Mouse (Mus musculus) retina, embryonic 14.5 days (tissue): ENCODE data around the gene Atp6v1e1.
A peak's percentile ranks its signal among the peaks of the same experiment; 100 is the strongest.
"Not testable (repeated sequence)": the region's sequence is repeated elsewhere in the genome, so short reads cannot be mapped to it uniquely, and the experiment has no call there.

Experiments
- DNase-seq: peaks from one replicate; pipeline ENCODE4 v3.0.0-alpha.2; 2015; ENCODE audit warnings: low spot score

Atp6v1e1 gene

GRCm38 (mm10) chr6:120820144-120820543, 2.4 kb downstream of the Atp6v1e1 start:
- DNase-seq: no peak

- no peak for DNase-seq
Observed at GRCm38 (mm10) chr6:120819294-120819693, 3.3 kb downstream of the Atp6v1e1 start.

DNA sequence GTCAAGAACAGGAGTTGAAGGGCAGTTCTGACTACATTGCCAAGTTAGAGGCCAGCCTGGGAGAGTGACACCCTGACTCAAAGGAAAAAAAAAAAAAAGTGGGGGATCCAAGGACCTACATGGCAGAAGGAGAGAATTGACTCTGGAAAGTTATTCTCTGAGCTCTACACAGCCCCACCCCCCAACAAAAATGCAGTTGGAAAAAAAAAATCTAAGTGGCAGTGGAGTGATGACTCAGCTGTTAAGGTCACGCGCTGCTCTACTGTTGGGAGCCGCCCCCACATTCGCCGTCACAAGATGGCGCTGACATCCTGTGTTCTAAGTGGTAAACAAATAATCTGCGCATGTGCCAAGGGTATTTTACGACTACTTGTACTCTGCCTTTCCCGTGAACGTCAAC, 10.6 kb downstream of the Atp6v1e1 start:
- DNase-seq: not testable (repeated sequence)

- DNase-seq: no peak
Observed at GRCm38 (mm10) chr6:120807738-120808081, 14.9 kb downstream of the Atp6v1e1 start.

DNA sequence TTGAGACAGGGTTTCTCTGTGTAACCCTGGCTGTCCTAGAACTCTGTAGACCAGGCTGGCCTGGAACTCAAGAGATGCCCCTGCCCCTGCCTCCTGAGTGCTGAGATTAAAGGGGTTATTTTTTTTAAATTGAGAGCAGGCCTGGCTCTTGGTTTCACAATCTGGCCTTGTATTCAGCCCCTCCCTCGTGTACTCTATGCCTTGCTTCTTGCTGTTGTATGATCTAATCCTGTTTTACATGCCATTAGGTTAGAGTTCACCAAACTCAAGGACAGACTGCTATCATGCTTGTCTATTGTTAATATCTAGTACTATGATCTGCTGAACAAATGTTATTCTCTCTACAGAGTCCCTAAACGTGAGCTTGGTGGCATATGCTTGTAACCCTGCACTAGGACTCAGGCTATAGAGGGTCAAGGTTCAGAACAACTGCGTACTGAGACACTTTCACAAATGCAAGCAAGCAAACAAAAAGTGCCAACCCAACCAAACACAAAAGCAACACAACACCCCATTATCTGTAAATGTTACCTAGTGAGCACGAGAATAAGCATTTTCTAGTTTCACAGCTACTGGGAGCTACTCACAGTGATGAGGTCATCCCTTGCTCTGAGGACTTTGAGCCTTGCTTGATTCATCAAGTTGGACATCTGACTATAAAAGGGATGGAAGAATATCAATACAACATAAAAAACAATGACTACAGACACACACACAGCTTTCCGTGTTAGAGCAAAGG, 15.4 kb downstream of the Atp6v1e1 start:
- no peak for DNase-seq

DNA sequence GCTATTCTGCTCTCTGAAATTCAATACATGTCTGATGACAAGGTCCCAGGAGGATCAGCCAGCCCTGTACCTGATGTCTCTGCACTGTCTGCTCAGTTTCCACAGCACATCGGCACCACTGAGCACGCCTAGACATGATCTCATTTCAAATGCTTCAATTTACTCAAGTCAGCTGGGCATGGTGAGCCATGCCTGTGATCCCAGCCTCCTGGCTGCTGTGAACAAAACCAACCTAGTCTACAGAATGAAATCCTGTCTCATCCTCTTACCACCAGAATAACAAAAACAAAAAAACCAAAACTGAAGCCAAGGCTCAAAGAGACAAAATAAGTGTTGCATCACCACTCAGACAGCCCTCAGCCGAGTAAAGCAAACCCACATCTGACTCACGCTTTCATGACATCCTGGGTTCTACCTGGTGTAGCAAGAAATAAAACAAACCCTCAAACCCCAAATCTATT, 23.0 kb downstream of the Atp6v1e1 start:
- no peak for DNase-seq

DNA sequence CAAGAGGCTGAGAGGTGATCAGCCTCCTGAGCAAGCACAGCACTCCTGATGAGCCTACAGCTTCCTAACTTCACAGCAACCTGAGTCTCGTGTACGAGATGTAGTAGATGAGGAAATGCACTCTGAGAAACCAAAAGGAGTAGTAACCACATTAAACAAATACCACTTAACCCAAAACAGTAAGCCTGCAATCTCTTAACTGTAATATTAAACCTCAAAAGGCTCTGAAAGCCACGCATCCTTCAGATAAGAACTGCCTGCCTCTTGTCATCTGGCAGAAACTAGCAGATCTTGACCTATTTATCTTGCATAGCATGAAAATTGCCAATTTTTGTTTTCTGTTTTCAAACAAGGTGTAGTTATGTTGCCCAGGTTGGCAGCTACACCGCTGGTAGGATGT, 23.7 kb downstream of the Atp6v1e1 start:
- no peak for DNase-seq

DNA sequence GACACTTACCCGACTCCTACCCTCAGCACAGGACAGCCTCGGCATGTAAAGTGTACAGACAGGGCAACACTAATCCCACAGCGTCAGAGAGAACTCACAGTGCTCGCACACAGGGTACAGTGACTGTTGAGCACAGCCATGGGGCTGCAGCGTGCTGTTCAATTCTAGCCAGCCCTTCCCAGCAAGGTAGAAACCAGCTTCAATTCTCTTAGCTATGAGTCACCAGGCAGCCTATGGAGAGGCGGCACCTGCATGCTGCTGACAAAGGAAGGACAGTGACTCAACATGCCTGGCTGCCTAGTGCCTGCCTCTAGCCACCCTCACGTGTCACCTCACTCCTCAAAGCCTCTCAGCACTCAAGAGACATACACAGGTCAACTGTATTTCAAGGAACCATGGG, 24.6 kb downstream of the Atp6v1e1 start:
- DNase-seq: no peak

DNA sequence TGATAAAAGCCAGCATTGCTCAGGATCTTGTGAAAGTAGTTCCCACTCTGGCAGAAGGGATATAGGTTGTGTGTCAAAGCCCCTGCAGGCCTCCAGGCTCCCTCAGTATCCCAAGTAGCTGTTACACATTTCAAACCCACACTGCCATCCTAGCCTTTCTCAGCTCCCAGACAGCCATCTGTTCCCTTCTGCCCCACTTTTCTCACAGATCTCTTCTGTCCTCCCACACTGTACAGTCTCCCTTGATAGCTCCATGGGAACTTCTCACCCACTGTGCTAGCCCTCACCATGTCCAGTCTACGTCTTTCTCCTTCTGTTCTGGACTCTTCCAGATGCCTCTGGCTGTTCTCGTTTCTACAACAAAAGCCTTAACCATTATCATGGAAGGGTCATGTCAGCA, 26.5 kb downstream of the Atp6v1e1 start:
- no peak for DNase-seq

DNA sequence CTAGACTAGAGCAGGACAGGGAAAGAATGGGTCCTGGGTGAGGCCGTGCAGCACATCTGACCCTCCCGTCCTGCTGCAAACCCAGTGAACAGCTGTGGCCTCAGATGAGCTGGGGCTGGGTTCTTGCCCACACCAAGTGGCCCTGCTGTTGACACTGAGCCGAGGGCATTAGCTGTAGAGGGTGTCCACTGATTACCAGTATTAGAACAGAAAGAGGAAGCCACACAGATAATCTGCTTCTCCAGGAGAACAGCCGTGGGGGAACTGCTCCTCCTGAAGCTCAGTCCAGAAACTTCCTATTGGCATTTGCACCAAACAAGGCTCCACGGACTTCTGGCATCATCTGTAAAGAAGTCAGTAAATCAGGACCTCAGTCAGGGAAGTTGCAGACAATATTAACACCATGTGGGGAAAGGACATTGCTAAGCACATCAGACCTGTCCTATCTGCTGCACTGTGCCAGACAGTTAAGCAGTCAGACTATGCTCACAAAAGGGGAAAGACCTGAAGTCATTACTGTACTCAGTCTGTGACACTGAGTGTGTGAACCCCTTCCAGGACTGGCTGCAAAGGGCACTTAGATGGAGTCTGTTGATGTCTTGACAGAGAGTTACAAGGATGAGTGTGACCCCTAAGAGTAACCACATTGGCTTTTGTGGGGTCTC, 27.0 kb downstream of the Atp6v1e1 start:
- DNase-seq: no peak

DNA sequence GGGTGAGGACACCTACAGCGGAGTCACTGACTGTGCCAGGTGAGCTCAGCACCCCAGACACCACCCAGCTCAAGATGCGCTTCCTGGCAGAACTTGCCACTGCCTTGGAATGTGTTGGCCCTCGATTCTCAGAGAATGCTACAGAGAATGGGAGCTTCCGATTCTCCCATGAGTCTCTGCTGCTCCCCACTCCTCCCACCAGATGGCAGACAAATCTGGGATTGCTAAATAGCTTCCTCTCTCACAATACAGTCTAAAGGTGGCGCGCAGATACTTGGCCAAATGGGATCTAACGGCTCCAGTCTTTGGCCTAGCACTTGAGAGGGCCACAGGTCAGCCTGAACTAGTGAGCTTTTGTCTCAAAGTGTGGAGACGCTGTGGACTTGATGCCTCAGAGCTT, 29.6 kb downstream of the Atp6v1e1 start:
- no peak for DNase-seq

GRCm38 (mm10) chr6:120790717-120791116, 31.9 kb downstream of the Atp6v1e1 start:
- DNase-seq: no peak

- no peak for DNase-seq
Observed at GRCm38 (mm10) chr6:120790153-120790552, 32.4 kb downstream of the Atp6v1e1 start.

- DNase-seq: peak; percentile 38
Observed at GRCm38 (mm10) chr6:120788904-120789303, 33.7 kb downstream of the Atp6v1e1 start.

GRCm38 (mm10) chr6:120788068-120788607, 34.5 kb downstream of the Atp6v1e1 start:
- DNase-seq: no peak

GRCm38 (mm10) chr6:120784351-120784750, 38.2 kb downstream of the Atp6v1e1 start:
- DNase-seq: peak; percentile 52

DNA sequence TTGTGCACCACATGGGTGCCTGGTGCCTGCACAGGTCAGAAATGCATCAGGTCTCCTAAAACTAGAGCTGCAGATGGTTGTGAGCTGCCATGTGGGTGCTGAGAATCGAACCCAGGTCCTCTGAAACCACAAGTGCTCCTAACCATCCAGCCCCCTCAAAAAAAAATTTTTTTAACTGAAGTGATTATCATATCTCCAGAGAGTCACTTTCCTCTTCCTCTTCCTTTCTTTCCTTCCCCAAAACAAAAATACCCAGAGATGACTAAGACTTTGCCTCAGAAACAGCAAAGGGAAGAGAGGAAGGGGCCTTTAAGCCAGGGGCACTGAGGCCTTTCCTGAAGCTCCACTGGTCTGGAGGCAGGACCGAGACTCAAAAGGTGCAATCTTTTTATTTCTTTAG, 39.6 kb downstream of the Atp6v1e1 start:
- DNase-seq: no peak

- DNase-seq: no peak
Observed at GRCm38 (mm10) chr6:120778226-120778625, 44.4 kb downstream of the Atp6v1e1 start.

- DNase-seq: no peak
Observed at GRCm38 (mm10) chr6:120777533-120777932, 45.1 kb downstream of the Atp6v1e1 start.

GRCm38 (mm10) chr6:120776286-120776685, 46.3 kb downstream of the Atp6v1e1 start:
- no peak for DNase-seq

GRCm38 (mm10) chr6:120773763-120774162, 48.8 kb downstream of the Atp6v1e1 start:
- DNase-seq: no peak

DNA sequence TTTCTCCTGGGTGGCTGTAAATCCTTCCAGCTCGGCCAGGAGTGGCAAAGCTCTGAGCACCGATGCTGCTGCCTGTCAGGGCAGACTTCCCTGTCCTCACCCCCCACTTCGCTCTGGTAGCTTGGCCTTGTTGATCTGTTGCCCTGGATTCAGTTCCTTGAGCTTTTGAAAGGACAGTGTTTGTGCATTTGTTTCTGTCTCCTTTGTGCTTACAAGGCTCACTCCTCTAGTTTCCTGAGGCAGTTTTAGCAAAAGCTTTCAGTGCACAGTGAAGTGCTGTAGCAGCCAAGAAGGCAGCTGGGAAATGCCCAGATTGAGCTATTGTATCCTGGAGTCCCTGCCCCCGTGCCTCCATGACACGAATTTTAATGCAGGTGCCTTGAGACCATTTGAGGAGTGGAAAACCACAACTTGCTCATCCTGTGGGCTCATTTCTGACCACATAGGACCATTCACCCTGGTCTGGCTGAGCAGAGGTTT, 49.4 kb downstream of the Atp6v1e1 start, which contains the start of gene Slc25a18:
Gene Slc25a18 (plus strand): TSS at position 430 of the 480 bp plus-strand sequence.
- no peak for DNase-seq

GRCm38 (mm10) chr6:120772025-120772424, 50.6 kb downstream of the Atp6v1e1 start:
- DNase-seq: no peak
